Mouse (Mus musculus) adrenal gland, postnatal 14 days (tissue): ENCODE data around the gene Carmil2. TPM values are rescaled to one million over a fixed set of nuclear protein-coding genes. Genes with fewer than 3 reads are reported as not detected.

Experiments
- DNase-seq: peaks from one replicate; pipeline ENCODE4 v3.0.0; 2021; ENCODE audit warnings: mixed read lengths
- long read RNA-seq, 2 experiments: library from polyadenylated mRNA; stranded (forward); transcript quantifications; one replicate each; pipeline ENCODE4 v2.0.0; 2021
- total RNA-seq: library from RNA; stranded (reverse); gene quantifications from 2 replicates; pipeline ENCODE4 v1.2.3, GENCODE M21; 2021

The Carmil2 gene
- 3.1 and 8.1 TPM in 2 replicates for total RNA-seq
- long read RNA-seq, experiment 1, partial matches to known transcripts: 6 of 10 reads
- long read RNA-seq, experiment 1, other reads (novel, unspliced or antisense): 4 of 10 reads
- long read RNA-seq, experiment 2, partial matches to known transcripts: 2 of 3 reads
- long read RNA-seq, experiment 2, other reads (novel, unspliced or antisense): 1 of 3 reads

- DNase-seq: peak; percentile 84
Observed at GRCm38 (mm10) chr8:105685796-105686308, at the start of gene Carmil2. Carmil2 (plus strand) TSS chr8:105686274.

DNA sequence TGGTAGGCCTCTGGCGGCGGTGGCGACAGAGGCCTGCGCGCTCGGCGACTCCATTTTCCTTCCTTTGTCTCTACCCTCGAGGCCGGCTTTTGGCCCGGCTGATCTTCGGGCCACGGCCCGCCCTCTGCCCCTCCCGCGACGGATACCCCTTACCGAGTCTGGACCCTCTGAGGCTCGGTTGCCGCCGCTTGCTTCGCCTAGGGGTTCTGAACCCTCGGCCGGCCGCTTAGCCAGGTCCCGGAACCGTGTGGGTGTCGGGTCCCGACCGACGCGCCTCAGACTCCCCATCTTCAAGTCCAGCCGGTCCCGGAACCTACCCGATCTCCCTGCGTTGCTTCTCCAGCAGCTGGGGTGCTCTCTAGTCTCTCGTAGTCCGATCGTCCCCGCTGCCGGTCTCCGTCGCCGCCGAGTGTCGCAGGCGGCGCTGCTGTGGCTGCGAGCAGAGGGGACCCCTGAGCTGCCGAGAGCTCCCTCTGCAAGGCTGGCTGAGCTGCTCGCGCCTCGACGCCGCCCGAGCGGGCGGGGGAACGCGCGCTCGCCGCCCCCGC lies 49.0 kb upstream of the Carmil2 start, which contains the start of gene Agrp:
Gene Agrp (minus strand): TSS at position 431 of the 548 bp plus-strand sequence.
- DNase-seq: peak; percentile 67

GRCm38 (mm10) chr8:105637601-105638041 lies 48.5 kb upstream of the Carmil2 start:
- no peak for DNase-seq

- no peak for DNase-seq
Observed at GRCm38 (mm10) chr8:105638510-105638909, 47.6 kb upstream of the Carmil2 start.

DNA sequence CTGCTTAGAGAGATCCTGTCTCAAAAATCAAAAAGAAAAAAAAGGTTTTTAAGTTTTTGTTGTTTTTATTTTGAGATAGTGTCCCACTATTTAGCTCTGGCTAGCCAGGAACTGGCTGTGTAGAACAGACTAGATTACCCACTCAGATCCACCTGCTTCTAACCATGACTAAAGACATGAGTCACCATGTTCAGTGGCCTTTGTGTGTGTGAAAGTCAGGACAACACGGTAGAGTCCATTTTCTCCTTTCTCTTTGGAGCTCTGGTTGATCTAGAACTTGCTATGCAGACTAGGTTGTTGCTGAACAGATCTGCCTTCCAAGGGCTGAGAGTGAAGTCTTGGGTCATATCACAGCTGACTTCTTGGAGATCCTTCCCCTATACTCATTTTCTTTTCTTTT lies 46.2 kb upstream of the Carmil2 start:
- DNase-seq: no peak

- no peak for DNase-seq
Observed at GRCm38 (mm10) chr8:105640511-105640910, 45.6 kb upstream of the Carmil2 start.

DNA sequence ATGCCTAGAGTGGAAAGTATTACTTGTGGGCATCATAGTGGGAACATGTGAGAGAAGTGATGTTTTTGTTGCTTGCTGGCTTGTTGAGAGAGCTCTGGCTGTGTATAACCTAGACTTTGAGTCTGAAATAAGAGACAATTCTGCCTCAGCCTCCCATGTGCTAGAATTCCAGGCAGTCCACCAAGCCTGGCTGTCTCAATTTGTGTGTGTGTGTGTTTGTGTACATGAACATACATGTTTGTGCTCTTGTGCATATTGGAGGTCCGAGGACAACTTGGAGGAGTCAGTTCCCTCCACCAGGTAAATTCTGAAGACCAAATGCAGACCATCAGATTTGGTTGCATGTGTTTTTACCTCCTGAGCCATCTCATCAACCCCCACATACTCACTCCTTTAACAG lies 40.9 kb upstream of the Carmil2 start:
- no peak for DNase-seq

GRCm38 (mm10) chr8:105648929-105649328 lies 37.1 kb upstream of the Carmil2 start:
- no peak for DNase-seq

DNA sequence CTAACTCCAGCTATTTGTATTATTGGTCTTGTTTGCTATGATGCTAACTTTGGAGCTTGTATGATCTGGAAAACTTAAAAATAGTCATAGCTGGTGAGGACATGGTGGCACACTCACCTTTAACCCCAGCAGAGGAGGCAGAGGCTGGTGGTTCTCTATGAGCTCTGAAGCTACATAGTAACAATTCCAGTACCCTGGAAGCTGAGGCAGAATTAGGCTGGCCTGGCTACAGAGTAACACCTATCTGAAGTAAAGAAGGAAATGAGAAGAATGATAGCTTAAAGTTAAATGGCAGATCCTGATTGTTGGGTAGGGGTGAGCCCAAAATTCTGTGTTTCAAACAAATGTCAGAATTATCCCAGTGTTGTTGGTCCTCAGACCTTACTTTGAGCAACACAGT lies 28.4 kb upstream of the Carmil2 start:
- no peak for DNase-seq

- DNase-seq: peak; percentile 41
Observed at GRCm38 (mm10) chr8:105661167-105661566, 24.9 kb upstream of the Carmil2 start.

DNA sequence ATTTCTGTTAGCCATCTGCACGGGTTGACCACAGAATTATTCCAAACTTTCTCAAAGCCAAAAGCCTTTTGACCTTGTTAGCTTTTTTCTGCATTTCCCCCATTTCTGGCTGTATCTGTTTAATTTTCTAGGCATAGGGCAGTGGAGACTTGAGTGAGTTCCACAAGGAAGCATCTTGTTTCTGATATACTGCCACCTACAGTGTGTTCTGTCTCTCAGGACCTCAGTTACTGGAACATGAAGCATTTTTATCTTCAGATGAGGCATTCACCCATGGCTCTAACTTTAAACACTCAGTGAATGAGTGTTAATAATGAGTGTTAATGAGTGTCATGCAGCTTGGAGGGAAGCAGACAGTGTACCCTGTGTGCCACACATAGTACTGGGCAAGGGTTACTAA lies 8.2 kb upstream of the Carmil2 start:
- no peak for DNase-seq

DNA sequence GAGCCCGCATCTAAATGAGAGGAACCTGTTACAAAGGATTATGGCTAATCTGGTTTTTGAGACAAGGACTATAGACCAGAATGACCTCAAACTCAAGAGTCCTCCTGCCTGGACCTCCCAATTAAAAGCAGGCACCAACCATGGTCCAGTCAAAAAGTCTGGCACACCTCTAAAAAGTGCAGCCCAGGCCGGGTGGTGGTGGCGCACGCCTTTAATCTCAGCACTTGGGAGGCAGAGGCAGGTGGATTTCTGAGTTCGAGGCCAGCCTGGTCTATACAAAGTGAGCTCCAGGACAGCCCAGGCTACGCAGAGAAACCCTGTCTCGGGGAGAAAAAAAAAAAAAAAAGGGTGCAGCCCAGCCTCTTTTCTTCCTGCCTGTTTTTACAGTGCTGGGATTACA lies 749 bp upstream of the Carmil2 start:
- DNase-seq: no peak

- no peak for DNase-seq
Observed at GRCm38 (mm10) chr8:105686551-105686950, 477 bp downstream of the Carmil2 start.

DNA sequence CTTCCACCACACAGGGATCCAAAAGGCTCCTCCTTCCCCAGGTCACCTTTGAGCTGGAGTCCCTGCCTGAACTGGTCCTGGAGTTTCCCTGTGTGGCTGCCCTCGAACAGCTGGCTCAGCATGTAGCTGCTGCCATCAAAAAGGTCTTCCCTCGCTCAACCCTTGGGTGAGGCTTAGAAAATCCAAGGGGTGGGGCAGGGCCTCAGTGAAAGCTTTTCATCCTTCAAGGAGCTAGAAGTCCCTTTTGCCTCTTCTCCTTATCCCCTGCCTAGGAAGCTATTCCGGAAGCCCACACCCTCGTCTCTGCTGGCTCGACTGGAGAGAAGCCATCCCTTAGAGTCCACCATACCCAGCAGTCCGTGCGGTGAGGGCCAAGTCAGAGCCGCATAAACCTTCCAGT lies 1.4 kb downstream of the Carmil2 start:
- no peak for DNase-seq

- no peak for DNase-seq
Observed at GRCm38 (mm10) chr8:105688242-105688752, 2.2 kb downstream of the Carmil2 start.

- no peak for DNase-seq
Observed at GRCm38 (mm10) chr8:105689256-105689982, 3.3 kb downstream of the Carmil2 start.

DNA sequence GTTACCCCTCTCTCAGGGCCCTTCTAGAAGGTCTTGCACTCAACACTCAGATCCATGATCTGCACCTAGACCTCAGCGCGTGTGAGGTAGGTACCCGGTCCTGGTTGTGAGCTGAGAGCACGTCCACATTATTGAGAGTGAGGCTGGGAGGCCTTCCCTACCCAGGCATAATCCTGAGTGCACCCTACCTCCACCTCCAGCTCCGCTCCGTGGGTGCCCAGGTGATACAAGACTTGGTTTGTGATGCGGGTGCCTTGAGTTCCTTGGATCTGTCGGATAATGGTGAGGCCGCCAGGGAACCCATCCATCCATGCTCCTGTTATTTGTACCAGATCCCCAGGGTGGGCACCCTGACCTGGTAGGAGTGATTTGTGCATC lies 3.9 kb downstream of the Carmil2 start:
- no peak for DNase-seq

GRCm38 (mm10) chr8:105690978-105691377 lies 4.9 kb downstream of the Carmil2 start:
- DNase-seq: no peak

- DNase-seq: no peak
Observed at GRCm38 (mm10) chr8:105692449-105693182, 6.5 kb downstream of the Carmil2 start.

- peak; percentile 90 for DNase-seq
Observed at GRCm38 (mm10) chr8:105693648-105694047, 7.6 kb downstream of the Carmil2 start.

GRCm38 (mm10) chr8:105694051-105694799 lies 8.2 kb downstream of the Carmil2 start:
- peak; percentile 50 for DNase-seq
